Comparison of ENCODE assay signal across 15 mouse cellular contexts in genomic region chrX:11987602-11988001, GRCm38 (mm10).
"Had no signal": no experiment of that assay in that cellular context is flagged by ENCODE, and none has a peak within 500 bp of the region (broad histone marks: within the 10 kb centered on the region; RNA-seq: fewer than 3 reads in every experiment).

No protein-coding gene starts in this region.

- H3K4me3 ChIP-seq: neural tube, embryonic 15.5 days; stomach, embryonic 15.5 days had no signal

- H3K4me1 ChIP-seq: stomach, embryonic 15.5 days had no signal

- H3K9me3 ChIP-seq: neural tube, embryonic 15.5 days; stomach, embryonic 15.5 days had no signal

- H3K27ac ChIP-seq: neural tube, embryonic 15.5 days; stomach, embryonic 15.5 days; stomach, postnatal 0 days had no signal

- H3K9ac ChIP-seq: neural tube, embryonic 15.5 days; stomach, embryonic 15.5 days had no signal

- H3K36me3 ChIP-seq: neural tube, embryonic 15.5 days; stomach, embryonic 15.5 days had no signal

- DNase-seq: retina, postnatal 1 day; right cerebral cortex, adult 18-20 months; right cerebral cortex, postnatal 14 days; right cerebral cortex, postnatal 25 days; right cerebral cortex, postnatal 4 days; spleen, adult 18-20 months; thymus, adult 18-20 months; thymus, adult 2 months; thymus, postnatal 14 days; thymus, postnatal 25 days; thymus, postnatal 36 days; thymus, postnatal 4 days had no signal

- H3K4me2 ChIP-seq: neural tube, embryonic 15.5 days; stomach, embryonic 15.5 days had no signal
